Mouse (Mus musculus) bone marrow, adult 2 months (tissue): Measurements from ENCODE around the gene Adamts16.

Source experiments
- CTCF ChIP-seq: fragments of 200-500 bp; IDR thresholded peaks from 2 replicates; pipeline ENCODE4 v1.5.1; 2011; ENCODE audit warnings: low read length, control low read depth; ENCODE audit not compliant: control insufficient read depth, insufficient read depth
- POLR2A ChIP-seq: fragments of 200-500 bp; IDR thresholded peaks from 2 replicates; pipeline ENCODE4 v1.6.1; 2011; ENCODE audit warnings: low read depth, mild to moderate bottlenecking, control low read depth, low read length, borderline replicate concordance; ENCODE audit not compliant: control insufficient read depth

DNA sequence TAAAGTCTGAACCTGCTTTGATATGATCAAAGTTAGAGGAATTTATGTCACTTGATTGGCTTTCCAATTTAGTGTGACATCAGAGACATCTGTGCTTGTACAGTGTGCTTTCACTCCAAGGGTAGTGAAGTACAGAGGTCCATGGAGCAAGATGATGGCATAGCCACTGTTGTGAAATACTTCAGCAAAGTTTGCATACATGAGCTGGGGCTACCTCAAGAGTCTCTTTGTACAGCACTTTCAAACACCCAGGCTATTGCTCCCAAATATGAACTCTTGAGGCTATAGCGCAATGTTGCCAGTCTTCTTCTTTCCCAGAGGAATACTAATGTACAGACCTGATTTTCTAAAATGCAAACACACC is 35.9 kb upstream of the Adamts16 start:
- TF ChIP-seq POLR2A (no peak), CTCF (no peak)
